Mouse (Mus musculus): ENCODE data around the gene Abcf1. TPM values are rescaled to one million over a fixed set of nuclear protein-coding genes. Genes with fewer than 3 reads are reported as not detected.
A peak's percentile ranks its signal among the peaks of the same experiment; 100 is the strongest.
"Not testable (repeated sequence)": the region's sequence is repeated elsewhere in the genome, so short reads cannot be mapped to it uniquely, and the experiment has no call there.

Abcf1 gene
- polyA plus RNA-seq, 1 experiment from 2014 or later = 217 TPM

- Histone ChIP-seq H3K36me3 (ENCODE audit: inconsistent target) (no peaks in the 10 kb centered on the region), H3K79me2 (ENCODE audit: inconsistent target) (peaks cover 54% of the 10 kb centered on the region), H3K27ac (peak overlapping the region; percentile 57), H3K4me3 (ENCODE audit: inconsistent target) (peak overlapping the region; percentile 92)
- WGBS (ENCODE audit: missing documents) = 0% methylated on average over 14 of the region's 14 CpGs
Measured at GRCm38 (mm10) chr17:35994879-35995240, 25.3 kb upstream of the Abcf1 start.

GRCm38 (mm10) chr17:35994175-35994878, 24.8 kb upstream of the Abcf1 start:
- Histone ChIP-seq H3K36me3 (ENCODE audit: inconsistent target) (no peaks in the 10 kb centered on the region), H3K4me3 (ENCODE audit: inconsistent target) (peak overlapping the region; percentile 92), H3K79me2 (ENCODE audit: inconsistent target) (peaks cover 48% of the 10 kb centered on the region), H3K27ac (peak overlapping the region; percentile 57)
- under 1% methylated on average over 31 of the region's 31 CpGs for WGBS (ENCODE audit: missing documents)

- under 1% methylated on average over 15 of the region's 17 CpGs for WGBS (ENCODE audit: missing documents)
- peaks cover 42% of the 10 kb centered on the region for H3K79me2 ChIP-seq (ENCODE audit: inconsistent target)
- peaks cover 5% of the 10 kb centered on the region; the same call in 1 of the 2 replicates for H3K36me3 ChIP-seq (ENCODE audit: inconsistent target)
- peak overlapping the region; percentile 92 for H3K4me3 ChIP-seq (ENCODE audit: inconsistent target)
- H3K27ac ChIP-seq = peak overlapping the region; percentile 57; the same call in 1 of the 2 replicates
Measured at GRCm38 (mm10) chr17:35993675-35994074, 24.1 kb upstream of the Abcf1 start.

GRCm38 (mm10) chr17:35991781-35992180, 22.2 kb upstream of the Abcf1 start:
- no peak overlapping the region for H3K27ac ChIP-seq
- peaks cover 24% of the 10 kb centered on the region for H3K36me3 ChIP-seq (ENCODE audit: inconsistent target)
- peaks cover 24% of the 10 kb centered on the region for H3K79me2 ChIP-seq (ENCODE audit: inconsistent target)
- no peak overlapping the region for H3K4me3 ChIP-seq (ENCODE audit: inconsistent target)
- WGBS (ENCODE audit: missing documents) = 39% methylated on average over 9 of the region's 10 CpGs

GRCm38 (mm10) chr17:35981776-35982175, 12.2 kb upstream of the Abcf1 start:
- Histone ChIP-seq H3K4me3 (ENCODE audit: inconsistent target) (no peak overlapping the region), H3K27ac (no peak overlapping the region), H3K36me3 (ENCODE audit: inconsistent target) (peaks cover 36% of the 10 kb centered on the region), H3K79me2 (ENCODE audit: inconsistent target) (peaks cover 34% of the 10 kb centered on the region)
- 96% methylated on average over 9 of the region's 9 CpGs for WGBS (ENCODE audit: missing documents)

GRCm38 (mm10) chr17:35980363-35980754, 10.8 kb upstream of the Abcf1 start:
- Histone ChIP-seq H3K4me3 (ENCODE audit: inconsistent target) (peak overlapping the region; percentile 70), H3K36me3 (ENCODE audit: inconsistent target) (peaks cover 25% of the 10 kb centered on the region), H3K79me2 (ENCODE audit: inconsistent target) (peaks cover 37% of the 10 kb centered on the region), H3K27ac (peak overlapping the region; percentile 58)
- WGBS (ENCODE audit: missing documents) = under 1% methylated on average over 29 of the region's 29 CpGs

GRCm38 (mm10) chr17:35979401-35980362, 10.1 kb upstream of the Abcf1 start, which contains the start of the genes Gnl1 and Prr3:
Gene Gnl1, plus strand, starts transcription at chr17:35979851.
Gene Prr3, minus strand, starts transcription at chr17:35980236.
- Histone ChIP-seq H3K27ac (peak within 1 kb of the TSS; percentile 58), H3K36me3 (ENCODE audit: inconsistent target) (peaks cover 21% of the 10 kb centered on the region; the same call in 1 of the 2 replicates), H3K4me3 (ENCODE audit: inconsistent target) (peak within 1 kb of the TSS; percentile 75), H3K79me2 (ENCODE audit: inconsistent target) (peaks cover 37% of the 10 kb centered on the region)
- 2% methylated on average over 85 of the region's 109 CpGs for WGBS (ENCODE audit: missing documents)

- Histone ChIP-seq H3K36me3 (ENCODE audit: inconsistent target) (peaks cover 23% of the 10 kb centered on the region; the same call in 1 of the 2 replicates), H3K27ac (peak overlapping the region; percentile 48)
Measured at GRCm38 (mm10) chr17:35978811-35979400, 9.3 kb upstream of the Abcf1 start.

GRCm38 (mm10) chr17:35972131-35972530, 2.6 kb upstream of the Abcf1 start:
- Histone ChIP-seq H3K36me3 (ENCODE audit: inconsistent target) (peaks cover 7% of the 10 kb centered on the region; the same call in 1 of the 2 replicates), H3K4me3 (ENCODE audit: inconsistent target) (no peak overlapping the region), H3K27ac (no peak overlapping the region), H3K79me2 (ENCODE audit: inconsistent target) (peaks cover 26% of the 10 kb centered on the region)
- 33% methylated on average over 1 of the region's 1 CpGs for WGBS (ENCODE audit: missing documents)

More at GRCm38 (mm10) chr17:35978811-35979400, 9.3 kb upstream of the Abcf1 start:
- WGBS (ENCODE audit: missing documents) = 2% methylated on average over 41 of the region's 41 CpGs
- Histone ChIP-seq H3K4me3 (ENCODE audit: inconsistent target) (peak overlapping the region; percentile 75), H3K79me2 (ENCODE audit: inconsistent target) (peaks cover 37% of the 10 kb centered on the region)

GRCm38 (mm10) chr17:35967621-35968020, 1.9 kb downstream of the Abcf1 start:
- 83% methylated on average over 1 of the region's 2 CpGs for WGBS (ENCODE audit: missing documents)
- no peak overlapping the region for H3K27ac ChIP-seq
- H3K79me2 ChIP-seq (ENCODE audit: inconsistent target) = peaks cover 45% of the 10 kb centered on the region
- H3K4me3 ChIP-seq (ENCODE audit: inconsistent target) = no peak overlapping the region
- H3K36me3 ChIP-seq (ENCODE audit: inconsistent target) = peaks cover 36% of the 10 kb centered on the region; the same call in 1 of the 2 replicates

GRCm38 (mm10) chr17:35963279-35963678, 6.3 kb downstream of the Abcf1 start:
- H3K79me2 ChIP-seq (ENCODE audit: inconsistent target) = peaks cover 37% of the 10 kb centered on the region
- H3K27ac ChIP-seq = no peak overlapping the region
- no peak overlapping the region for H3K4me3 ChIP-seq (ENCODE audit: inconsistent target)
- WGBS (ENCODE audit: missing documents) = 94% methylated on average over 10 of the region's 10 CpGs
- H3K36me3 ChIP-seq (ENCODE audit: inconsistent target) = peaks cover 77% of the 10 kb centered on the region

GRCm38 (mm10) chr17:35958533-35959223, 10.9 kb downstream of the Abcf1 start:
- 94% methylated on average over 15 of the region's 15 CpGs for WGBS (ENCODE audit: missing documents)
- Histone ChIP-seq H3K27ac (no peak overlapping the region), H3K79me2 (ENCODE audit: inconsistent target) (no peaks in the 10 kb centered on the region), H3K4me3 (ENCODE audit: inconsistent target) (no peak overlapping the region), H3K36me3 (ENCODE audit: inconsistent target) (peaks cover 75% of the 10 kb centered on the region)

GRCm38 (mm10) chr17:35954665-35955064, 14.9 kb downstream of the Abcf1 start:
- WGBS (ENCODE audit: missing documents) = 83% methylated on average over 8 of the region's 8 CpGs
- H3K27ac ChIP-seq = no peak overlapping the region
- peaks cover 38% of the 10 kb centered on the region for H3K36me3 ChIP-seq (ENCODE audit: inconsistent target)
- no peak overlapping the region for H3K4me3 ChIP-seq (ENCODE audit: inconsistent target)
- no peaks in the 10 kb centered on the region for H3K79me2 ChIP-seq (ENCODE audit: inconsistent target)

GRCm38 (mm10) chr17:35952559-35952958, 17.0 kb downstream of the Abcf1 start:
- not testable (repeated sequence) for H3K79me2 ChIP-seq (ENCODE audit: inconsistent target); H3K4me3 ChIP-seq (ENCODE audit: inconsistent target); H3K27ac ChIP-seq
- H3K36me3 ChIP-seq (ENCODE audit: inconsistent target) = peaks cover 17% of the 10 kb centered on the region
- WGBS (ENCODE audit: missing documents) = no CpG with 5 or more reads among the region's 3 CpGs
